Mouse (Mus musculus) stomach, postnatal 0 days (tissue): ENCODE data around the gene Ak8.

ENCODE experiments used
- CTCF ChIP-seq: IDR thresholded peaks from 2 replicates; pipeline ENCODE4 v1.5.1; 2016; ENCODE audit warnings: antibody characterized with exemption, low read depth, mild to moderate bottlenecking, moderate library complexity
- EP300 ChIP-seq: optimal IDR thresholded peaks from 2 replicates; pipeline ENCODE3; 2016; ENCODE audit warnings: antibody characterized with exemption

GRCm38 (mm10) chr2:28797490-28798106, 97.6 kb downstream of the Ak8 start:
- TF ChIP-seq EP300 (no peak), CTCF (no peak)
